ENCODE assay signal across 23 mouse cellular contexts in genomic region chr2:47302056-47302455, GRCm38 (mm10).
DNase-seq lines count a peak whose midpoint lies in the region; ATAC-seq lines count a peak whose summit lies in the region.
"Had no signal": no experiment of that assay in that cellular context is flagged by ENCODE, and none has a peak within 500 bp of the region (broad histone marks: within the 10 kb centered on the region; RNA-seq: fewer than 3 reads in every experiment).

No protein-coding gene starts in this region.

- no peaks in the 10 kb centered on the region for H3K9me3 ChIP-seq in midbrain, embryonic 11.5 days (ENCODE audit: control insufficient read depth, low read length)
- H3K9me3 ChIP-seq in midbrain, embryonic 10.5 days (replicated peaks): no peaks in the 10 kb centered on the region
- H3K9me3 ChIP-seq in intestine, embryonic 15.5 days: no peaks in the 10 kb centered on the region
- H3K9me3 ChIP-seq: G1E had no signal

- no peak for ATAC-seq in midbrain, embryonic 11.5 days (ENCODE audit: low FRiP score)
- ATAC-seq in intestine, embryonic 15.5 days: no peak
- no peak for ATAC-seq in megakaryocyte progenitor cell, adult 5-6 weeks (replicated peaks; ENCODE audit: poor library complexity)
- no peak for ATAC-seq in activated CD4-positive, CD25-positive, alpha-beta regulatory T cell, adult 4 months
- ATAC-seq: CD4-positive, CD25-positive, alpha-beta regulatory T cell, adult 4 months; Patski had no signal

- no peaks in the 10 kb centered on the region for H3K36me3 ChIP-seq in midbrain, embryonic 11.5 days (ENCODE audit: control insufficient read depth, insufficient read depth, low read length)
- no peaks in the 10 kb centered on the region for H3K36me3 ChIP-seq in midbrain, embryonic 10.5 days
- H3K36me3 ChIP-seq in intestine, embryonic 15.5 days: no peaks in the 10 kb centered on the region
- H3K36me3 ChIP-seq: G1E had no signal

- H3K4me3 ChIP-seq in midbrain, embryonic 11.5 days (ENCODE audit: low read depth, low read length): no peak overlapping the region
- H3K4me3 ChIP-seq in midbrain, embryonic 10.5 days: no peak overlapping the region
- no peak overlapping the region for H3K4me3 ChIP-seq in intestine, embryonic 15.5 days (replicated peaks)

- H3K9ac ChIP-seq in midbrain, embryonic 11.5 days (ENCODE audit: low read length): no peak overlapping the region
- H3K9ac ChIP-seq in intestine, embryonic 15.5 days: no peak overlapping the region

- no peaks in the 10 kb centered on the region for H3K27me3 ChIP-seq in midbrain, embryonic 11.5 days (ENCODE audit: control insufficient read depth, insufficient read depth, low read length)
- no peaks in the 10 kb centered on the region for H3K27me3 ChIP-seq in midbrain, embryonic 10.5 days (ENCODE audit: low read depth, poor library complexity, severe bottlenecking)
- H3K27me3 ChIP-seq in intestine, embryonic 15.5 days (replicated peaks): no peaks in the 10 kb centered on the region
- H3K27me3 ChIP-seq: CH12.LX had no signal

- peak; percentile 35 for DNase-seq in midbrain, embryonic 11.5 days (ENCODE audit: low spot score, missing footprints)
- no peak for DNase-seq in midbrain, embryonic 10.5 days (ENCODE audit: low spot score)
- peak; percentile 70 for DNase-seq in Muller cell, postnatal 12 days (ENCODE audit: inconsistent ontology term)
- DNase-seq in retina, embryonic 14.5 days (ENCODE audit: low spot score): peak; percentile 65
- DNase-seq in retina, postnatal 1 day: peak; percentile 14
- DNase-seq: adrenal gland, adult 2 months; adrenal gland, adult 8-10 months; adrenal gland, postnatal 10 days; adrenal gland, postnatal 14 days; adrenal gland, postnatal 25 days; adrenal gland, postnatal 36 days; B cell, adult 2 months; cerebellum, adult 11 months; cerebellum, adult 11-12 months; cerebellum, adult 18-20 months; cerebellum, adult 2 months had no signal

- no peaks in the 10 kb centered on the region for H3K4me1 ChIP-seq in midbrain, embryonic 11.5 days (ENCODE audit: control insufficient read depth, insufficient read depth, low read length)
- no peaks in the 10 kb centered on the region for H3K4me1 ChIP-seq in midbrain, embryonic 10.5 days
- no peaks in the 10 kb centered on the region for H3K4me1 ChIP-seq in intestine, embryonic 15.5 days (replicated peaks)

- no peak overlapping the region for H3K27ac ChIP-seq in midbrain, embryonic 11.5 days (ENCODE audit: low read depth, low read length)
- no peak overlapping the region for H3K27ac ChIP-seq in midbrain, embryonic 10.5 days (replicated peaks)
- no peak overlapping the region for H3K27ac ChIP-seq in intestine, embryonic 15.5 days

- H3K4me2 ChIP-seq in midbrain, embryonic 11.5 days: no peak overlapping the region
- no peak overlapping the region for H3K4me2 ChIP-seq in intestine, embryonic 15.5 days (replicated peaks)

- WGBS in midbrain, embryonic 11.5 days: 90% methylated on average over 6 of the region's 6 CpGs
- 84% methylated on average over 6 of the region's 6 CpGs for WGBS in midbrain, embryonic 10.5 days
- WGBS in intestine, embryonic 15.5 days: 91% methylated on average over 6 of the region's 6 CpGs
